Comparison of ENCODE assay signal across 8 mouse cellular contexts in the genomic region with DNA sequence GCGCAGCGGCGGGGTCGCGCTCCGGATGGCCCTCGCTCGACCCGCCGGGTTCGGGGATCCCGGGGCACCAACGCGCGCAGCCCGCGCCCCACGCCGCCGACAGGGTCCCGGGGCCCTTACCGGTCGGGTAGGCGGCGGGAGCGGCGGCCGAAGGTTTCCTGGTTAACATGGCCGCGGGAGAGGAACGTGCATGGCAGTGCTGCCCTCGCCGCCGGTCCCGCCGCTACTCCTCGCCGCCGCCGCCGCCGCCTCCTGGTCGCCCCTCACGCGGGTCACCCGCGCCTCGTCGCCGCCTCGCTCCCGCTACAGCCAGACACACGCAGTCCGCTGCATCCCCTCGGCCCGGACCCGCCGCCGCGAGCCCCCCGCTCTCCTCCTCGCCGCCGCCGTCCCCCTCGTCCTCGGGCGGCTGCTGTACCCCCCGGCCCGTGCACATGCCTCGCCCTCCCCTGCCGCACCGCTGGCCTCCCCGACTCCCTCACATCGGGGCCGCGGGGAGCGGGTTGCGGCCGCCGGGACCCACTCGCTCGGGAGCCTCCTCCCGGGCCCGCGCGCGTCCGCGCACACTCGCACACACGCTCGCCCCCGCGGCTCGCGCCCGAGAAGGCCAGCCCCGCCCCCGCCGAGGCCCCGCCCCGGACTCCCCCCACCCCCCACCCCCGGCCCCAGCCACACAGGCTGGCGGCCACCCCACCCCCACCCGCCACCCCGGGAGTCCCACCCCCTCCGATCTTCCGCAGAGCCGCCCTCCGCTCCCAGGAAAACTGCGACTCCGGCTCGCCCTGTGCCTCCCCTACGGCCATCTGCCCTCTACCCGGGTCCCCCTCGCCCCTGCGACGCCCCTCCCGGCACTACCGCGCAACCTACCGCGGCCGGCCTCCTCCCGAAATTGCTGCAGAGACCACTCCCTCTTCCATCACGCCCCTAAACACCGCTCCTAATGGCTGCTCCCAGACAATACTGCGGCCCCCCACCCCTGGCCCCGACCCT. TPM values are rescaled to one million over a fixed set of nuclear protein-coding genes. Genes with fewer than 3 reads are reported as not detected.
A peak's percentile ranks its signal among the peaks of the same experiment; 100 is the strongest.
DNase-seq lines count a peak whose midpoint lies in the region; ATAC-seq and TF ChIP-seq lines count a peak whose summit lies in the region.

No protein-coding gene starts in this region.

- dilution Hi-C loops in CH12.LX (cut with MboI; ENCODE audit: extremely low pct_ligation_motif_present, extremely low pct_unique_long_range_greater_than_20kb, low sequenced_read_pairs): no loop called here

- TF ChIP-seq POLR2A in CH12.LX (IDR thresholded peaks at IDR 0.05; ENCODE audit: low read depth, low read length): peak; percentile 70; the same call in 1 of the 2 replicates
- TF ChIP-seq POLR2A in testis, adult 2 months (IDR thresholded peaks at IDR 0.05; ENCODE audit: control insufficient read depth, low read depth, low read length): no peak

- peak overlapping the region; percentile 50 for H3K27ac ChIP-seq in CH12.LX (ENCODE audit: insufficient read depth, low read depth)
- peak overlapping the region; percentile 96 for H3K27ac ChIP-seq in forebrain, embryonic 13.5 days
- peak overlapping the region; percentile 97 for H3K27ac ChIP-seq in neural tube, embryonic 14.5 days (ENCODE audit: low read depth, low read length)
- H3K27ac ChIP-seq in testis, adult 2 months (ENCODE audit: control insufficient read depth, insufficient read depth, low read depth, low read length): peak overlapping the region; percentile 18; the same call in 1 of the 2 replicates

- no peaks in the 10 kb centered on the region for H3K9me3 ChIP-seq in CH12.LX (replicated peaks; ENCODE audit: low read length)
- H3K9me3 ChIP-seq in forebrain, embryonic 13.5 days (replicated peaks): no peaks in the 10 kb centered on the region
- H3K9me3 ChIP-seq in neural tube, embryonic 14.5 days (ENCODE audit: control insufficient read depth, low read length): no peaks in the 10 kb centered on the region

- H3K79me2 ChIP-seq in CH12.LX (replicated peaks; ENCODE audit: control insufficient read depth, extremely low read depth, insufficient read depth, poor library complexity, severe bottlenecking): peaks cover 21% of the 10 kb centered on the region

- peak overlapping the region; percentile 99 for H3K9ac ChIP-seq in CH12.LX (ENCODE audit: insufficient read depth, low read depth)
- H3K9ac ChIP-seq in forebrain, embryonic 13.5 days: peak overlapping the region; percentile 97
- peak overlapping the region; percentile 97 for H3K9ac ChIP-seq in neural tube, embryonic 14.5 days (replicated peaks; ENCODE audit: low read depth, low read length)

- H3K4me2 ChIP-seq in CH12.LX (ENCODE audit: insufficient read depth, low read depth, poor library complexity, severe bottlenecking): peak overlapping the region; percentile 83
- H3K4me2 ChIP-seq in forebrain, embryonic 13.5 days: peak overlapping the region; percentile 97
- H3K4me2 ChIP-seq in neural tube, embryonic 14.5 days (ENCODE audit: low read depth, low read length): peak overlapping the region; percentile 71

- under 1% methylated on average over 85 of the region's 130 CpGs for WGBS in forebrain, embryonic 13.5 days
- WGBS in neural tube, embryonic 14.5 days: under 1% methylated on average over 60 of the region's 130 CpGs

- TF ChIP-seq EP300 in CH12.LX (IDR thresholded peaks at IDR 0.05; ENCODE audit: low read length): no peak

- no peak for TF ChIP-seq RAD21 in CH12.LX (IDR thresholded peaks at IDR 0.05; ENCODE audit: low read depth, low read length)

- in situ Hi-C loops in CH12.LX (cut with MboI; ENCODE audit: low pct_ligation_motif_present, low pct_unique_long_range_greater_than_20kb, low sequenced_read_pairs): no loop called here

- H3K4me3 ChIP-seq in CH12.LX (replicated peaks in 1 of 3; ENCODE audit: low read depth in 2 of 3, low read length in 2 of 3, poor library complexity in 1 of 3): peak overlapping the region; percentile 58 to 100 (median 87)
- H3K4me3 ChIP-seq in forebrain, embryonic 13.5 days: peak overlapping the region; percentile 95
- peak overlapping the region; percentile 95 for H3K4me3 ChIP-seq in neural tube, embryonic 14.5 days (ENCODE audit: low read depth, low read length)
- H3K4me3 ChIP-seq in testis, adult 2 months (ENCODE audit: control insufficient read depth, low read depth, low read length): peak overlapping the region; percentile 89

- intact Hi-C loops in heart, postnatal 10 days (cut with DNase I): loop anchor here (1.0 to 10.0 kb wide), 3 partner anchors 196 to 356 kb away; no protein-coding TSS in a partner anchor

- TF ChIP-seq CTCF in CH12.LX (conservative IDR thresholded peaks at IDR 0.05 in 1 of 2, IDR thresholded peaks at IDR 0.05 in 1 of 2; ENCODE audit: low read depth in 2 of 2, low read length in 2 of 2): no peak
- no peak for TF ChIP-seq CTCF in testis, adult 2 months (IDR thresholded peaks at IDR 0.05; ENCODE audit: control insufficient read depth, insufficient read depth, insufficient replicate concordance, low read depth, low read length)

- H3K4me1 ChIP-seq in CH12.LX (ENCODE audit: control insufficient read depth in 1 of 2, insufficient read depth in 2 of 2): peaks cover 4 to 35% of the 10 kb centered on the region in 2 experiments; a peak in 2 of 4 replicates
- peaks cover 42% of the 10 kb centered on the region for H3K4me1 ChIP-seq in forebrain, embryonic 13.5 days
- H3K4me1 ChIP-seq in neural tube, embryonic 14.5 days (ENCODE audit: control insufficient read depth, insufficient read depth, low read length): peaks cover 21% of the 10 kb centered on the region
- H3K4me1 ChIP-seq in testis, adult 2 months (ENCODE audit: control insufficient read depth, insufficient read depth, low read length): peaks cover 7% of the 10 kb centered on the region

- peaks cover 6 to 21% of the 10 kb centered on the region in 2 experiments for H3K36me3 ChIP-seq in CH12.LX (replicated peaks in 1 of 2; ENCODE audit: control insufficient read depth in 1 of 2, insufficient read depth in 1 of 2, low read length in 1 of 2)
- H3K36me3 ChIP-seq in forebrain, embryonic 13.5 days (ENCODE audit: poor library complexity, severe bottlenecking): peaks cover 15% of the 10 kb centered on the region
- H3K36me3 ChIP-seq in neural tube, embryonic 14.5 days (ENCODE audit: control insufficient read depth, insufficient read depth, low read length): peaks cover 3% of the 10 kb centered on the region; the same call in 1 of the 2 replicates
- no peaks in the 10 kb centered on the region for H3K36me3 ChIP-seq in testis, adult 2 months (ENCODE audit: control insufficient read depth, insufficient read depth, low read length)

- peak; percentile 87 for ATAC-seq in forebrain, embryonic 13.5 days
- peak; percentile 90 for ATAC-seq in neural tube, embryonic 14.5 days (ENCODE audit: low read depth)

- DNase-seq in CH12.LX (ENCODE audit: extremely low read depth): peak; percentile 46
- peak; percentile 57 for DNase-seq in c-Kit-positive CD71-negative TER-119-negative erythroid progenitor cells, embryonic 14.5 days (ENCODE audit: low read depth)
- DNase-seq in heart, postnatal 10 days: peak; percentile 89 to 90
- peak; percentile 88 to 92 for DNase-seq in kidney, postnatal 4 days
- DNase-seq in lung, adult 18-20 months: peak; percentile 76 to 80

- H3K27me3 ChIP-seq in CH12.LX (replicated peaks): no peaks in the 10 kb centered on the region
- H3K27me3 ChIP-seq in forebrain, embryonic 13.5 days: no peaks in the 10 kb centered on the region
- no peaks in the 10 kb centered on the region for H3K27me3 ChIP-seq in neural tube, embryonic 14.5 days (ENCODE audit: control insufficient read depth, insufficient read depth, low read length)
- H3K27me3 ChIP-seq in testis, adult 2 months (ENCODE audit: control insufficient read depth, insufficient read depth, low read length): no peaks in the 10 kb centered on the region

TF ChIP-seq in CH12.LX, 34 proteins besides CTCF, POLR2A, EP300 and RAD21:
- peak; percentile 77 for TF ChIP-seq NELFE (IDR thresholded peaks at IDR 0.05; ENCODE audit: low read depth, low read length)
- peak; percentile 24; the same call in 1 of the 2 replicates for TF ChIP-seq TCF12 (IDR thresholded peaks at IDR 0.05; ENCODE audit: low read depth, low read length)
- no peak for TF ChIP-seq RCOR1 (conservative IDR thresholded peaks at IDR 0.05; ENCODE audit: low read depth, low read length)
- peak; percentile 55; the same call in 1 of the 2 replicates for TF ChIP-seq ZMIZ1 (IDR thresholded peaks at IDR 0.05; ENCODE audit: low read depth, low read length)
- no peak for TF ChIP-seq MXI1 (IDR thresholded peaks at IDR 0.05; ENCODE audit: low read depth, low read length)
- 0 out of 2 replicates have a peak, but pooled peaks have one; percentile 2 for TF ChIP-seq SIN3A (IDR thresholded peaks at IDR 0.05; ENCODE audit: low read length)

RNA-seq across cellular contexts. Expression of a gene that starts 1.1 kb away (rescaled TPM):
- total RNA-seq in CH12.LX (2012; rRNA removed) (6.6 and 11.4 TPM in 2 replicates), CH12.LX (2014; rRNA removed) (14.7 and 18.3 TPM in 2 replicates)
- 13.6 and 15.2 TPM in 2 replicates for polyA plus RNA-seq in CH12.LX (2012; ENCODE audit: insufficient read length, low read depth)
- 10.7 and 11.3 TPM in 2 replicates for polyA plus RNA-seq in forebrain, embryonic 13.5 days (2015; fragmentation: Nextera tagmentation; extraction: Ambion mirVana)
- 100 to 1,000 TPM; 114 to 116 TPM for total RNA-seq in heart, postnatal 10 days (2021)
- polyA plus RNA-seq in neural tube, embryonic 14.5 days (2014; fragmentation: Nextera tagmentation; extraction: Ambion mirVana): 17.5 and 18.1 TPM in 2 replicates
- 18.8 and 21.6 TPM in 2 replicates for polyA plus RNA-seq in testis, adult 2 months (2012; rRNA removed)

Comparison
In these comparisons a context has a peak if more than half of its experiments do, and no peak if none do; other contexts are left out.
1. Peak in every context shown above with its lines: DNase-seq, ATAC-seq, H3K4me3 ChIP-seq and H3K27ac ChIP-seq.
2. H3K27ac ChIP-seq: peak in every context shown above with its lines; median percentile 97 in neural tube, embryonic 14.5 days; 96 in forebrain, embryonic 13.5 days; 50 in CH12.LX; 18 in testis, adult 2 months.